ENCODE assay signal across 16 mouse cellular contexts in genomic region chrX:6483817-6484216, GRCm38 (mm10).
DNase-seq lines count a peak whose midpoint lies in the region; ATAC-seq lines count a peak whose summit lies in the region.
"Had no signal": no experiment of that assay in that cellular context is flagged by ENCODE, and none has a peak within 500 bp of the region (broad histone marks: within the 10 kb centered on the region; RNA-seq: fewer than 3 reads in every experiment).

No protein-coding gene starts in this region.

- H3K4me3 ChIP-seq in midbrain, embryonic 12.5 days: no peak overlapping the region
- no peak overlapping the region for H3K4me3 ChIP-seq in midbrain, embryonic 11.5 days (ENCODE audit: low read depth, low read length)
- H3K4me3 ChIP-seq in embryonic facial prominence, embryonic 15.5 days (replicated peaks): no peak overlapping the region
- H3K4me3 ChIP-seq in neural tube, embryonic 12.5 days: no peak overlapping the region
- no peak overlapping the region for H3K4me3 ChIP-seq in liver, embryonic 12.5 days
- H3K4me3 ChIP-seq: heart, embryonic 10.5 days; layer of hippocampus, adult 2 months; myocyte had no signal

- no peak overlapping the region for H3K9ac ChIP-seq in midbrain, embryonic 12.5 days (replicated peaks)
- no peak overlapping the region for H3K9ac ChIP-seq in midbrain, embryonic 11.5 days (ENCODE audit: low read length)
- no peak overlapping the region for H3K9ac ChIP-seq in embryonic facial prominence, embryonic 15.5 days
- no peak overlapping the region for H3K9ac ChIP-seq in neural tube, embryonic 12.5 days
- no peak overlapping the region for H3K9ac ChIP-seq in liver, embryonic 12.5 days
- H3K9ac ChIP-seq: lung, embryonic 14.5 days had no signal

- WGBS in midbrain, embryonic 12.5 days: 27% methylated on average over 8 of the region's 8 CpGs
- 28% methylated on average over 8 of the region's 8 CpGs for WGBS in midbrain, embryonic 11.5 days
- 33% methylated on average over 8 of the region's 8 CpGs for WGBS in embryonic facial prominence, embryonic 15.5 days
- WGBS in neural tube, embryonic 12.5 days: 35% methylated on average over 8 of the region's 8 CpGs
- WGBS in liver, embryonic 12.5 days (ENCODE audit: insufficient replicate concordance): 58% methylated on average over 8 of the region's 8 CpGs

- no peaks in the 10 kb centered on the region for H3K27me3 ChIP-seq in midbrain, embryonic 12.5 days
- no peaks in the 10 kb centered on the region for H3K27me3 ChIP-seq in midbrain, embryonic 11.5 days (ENCODE audit: control insufficient read depth, insufficient read depth, low read length)
- H3K27me3 ChIP-seq in embryonic facial prominence, embryonic 15.5 days: no peaks in the 10 kb centered on the region
- H3K27me3 ChIP-seq in neural tube, embryonic 12.5 days (replicated peaks): no peaks in the 10 kb centered on the region
- no peaks in the 10 kb centered on the region for H3K27me3 ChIP-seq in liver, embryonic 12.5 days (replicated peaks)

- no peak overlapping the region for H3K4me2 ChIP-seq in midbrain, embryonic 12.5 days (replicated peaks)
- no peak overlapping the region for H3K4me2 ChIP-seq in midbrain, embryonic 11.5 days
- H3K4me2 ChIP-seq in embryonic facial prominence, embryonic 15.5 days (replicated peaks): no peak overlapping the region
- no peak overlapping the region for H3K4me2 ChIP-seq in neural tube, embryonic 12.5 days (replicated peaks)
- H3K4me2 ChIP-seq in liver, embryonic 12.5 days: no peak overlapping the region
- H3K4me2 ChIP-seq: lung, embryonic 14.5 days had no signal

- H3K9me3 ChIP-seq in midbrain, embryonic 12.5 days: no peaks in the 10 kb centered on the region
- no peaks in the 10 kb centered on the region for H3K9me3 ChIP-seq in midbrain, embryonic 11.5 days (ENCODE audit: control insufficient read depth, low read length)
- H3K9me3 ChIP-seq in embryonic facial prominence, embryonic 15.5 days (replicated peaks): no peaks in the 10 kb centered on the region
- H3K9me3 ChIP-seq in neural tube, embryonic 12.5 days: no peaks in the 10 kb centered on the region
- no peaks in the 10 kb centered on the region for H3K9me3 ChIP-seq in liver, embryonic 12.5 days (replicated peaks)
- H3K9me3 ChIP-seq: heart, embryonic 10.5 days had no signal

- ATAC-seq in midbrain, embryonic 12.5 days (ENCODE audit: low FRiP score, low read depth): peak; percentile 19; the same call in 1 of the 2 replicates
- no peak for ATAC-seq in midbrain, embryonic 11.5 days (ENCODE audit: low FRiP score)
- no peak for ATAC-seq in embryonic facial prominence, embryonic 15.5 days (ENCODE audit: insufficient number of reproducible peaks, low FRiP score, low TSS enrichment, low read depth)
- ATAC-seq in neural tube, embryonic 12.5 days (ENCODE audit: low FRiP score, low read depth): peak; percentile 21; the same call in 1 of the 2 replicates
- ATAC-seq in liver, embryonic 12.5 days: no peak

- no peak for DNase-seq in midbrain, embryonic 11.5 days (ENCODE audit: low spot score, missing footprints)
- DNase-seq in embryo, embryonic 11.5 days (ENCODE audit: low read depth, low spot score): peak; percentile 17
- no peak for DNase-seq in yolk sac, embryonic 10.5 days (ENCODE audit: low spot score)
- DNase-seq: cerebellum, adult 11 months; gastrocnemius, postnatal 14 days; kidney, adult 8-10 months; lung, embryonic 14.5 days; right cerebral cortex, postnatal 25 days; thymus, postnatal 25 days had no signal

- H3K4me1 ChIP-seq in midbrain, embryonic 12.5 days: no peaks in the 10 kb centered on the region
- H3K4me1 ChIP-seq in midbrain, embryonic 11.5 days (ENCODE audit: control insufficient read depth, insufficient read depth, low read length): no peaks in the 10 kb centered on the region; the same call in 1 of the 2 replicates
- no peaks in the 10 kb centered on the region for H3K4me1 ChIP-seq in embryonic facial prominence, embryonic 15.5 days
- H3K4me1 ChIP-seq in neural tube, embryonic 12.5 days: no peaks in the 10 kb centered on the region
- no peaks in the 10 kb centered on the region for H3K4me1 ChIP-seq in liver, embryonic 12.5 days
- H3K4me1 ChIP-seq: heart, embryonic 10.5 days had no signal

- H3K27ac ChIP-seq in midbrain, embryonic 12.5 days (replicated peaks): no peak overlapping the region
- H3K27ac ChIP-seq in midbrain, embryonic 11.5 days (ENCODE audit: low read depth, low read length): no peak overlapping the region
- 0 out of 2 replicates have a peak overlapping the region, but pooled peaks have one; percentile 4 for H3K27ac ChIP-seq in embryonic facial prominence, embryonic 15.5 days (replicated peaks)
- no peak overlapping the region for H3K27ac ChIP-seq in neural tube, embryonic 12.5 days
- H3K27ac ChIP-seq in liver, embryonic 12.5 days: no peak overlapping the region
- H3K27ac ChIP-seq: heart, embryonic 10.5 days; layer of hippocampus, adult 2 months had no signal

- H3K36me3 ChIP-seq in midbrain, embryonic 12.5 days: no peaks in the 10 kb centered on the region
- H3K36me3 ChIP-seq in midbrain, embryonic 11.5 days (ENCODE audit: control insufficient read depth, insufficient read depth, low read length): no peaks in the 10 kb centered on the region
- no peaks in the 10 kb centered on the region for H3K36me3 ChIP-seq in embryonic facial prominence, embryonic 15.5 days
- no peaks in the 10 kb centered on the region for H3K36me3 ChIP-seq in neural tube, embryonic 12.5 days
- H3K36me3 ChIP-seq in liver, embryonic 12.5 days: no peaks in the 10 kb centered on the region
- H3K36me3 ChIP-seq: heart, embryonic 10.5 days had no signal

Comparison
In these comparisons a context has a peak if more than half of its experiments do, and no peak if none do; other contexts are left out.
1. ATAC-seq: peak in midbrain, embryonic 12.5 days (single experiment) and neural tube, embryonic 12.5 days (single experiment); none in midbrain, embryonic 11.5 days (single experiment), embryonic facial prominence, embryonic 15.5 days (single experiment) and liver, embryonic 12.5 days (single experiment).